Mouse (Mus musculus): Measurements from ENCODE around the gene Tspan18.

Gene Tspan18

GRCm38 (mm10) chr2:93339373-93340106, 5.2 kb upstream of the Tspan18 start:
- no peak for DNase-seq

GRCm38 (mm10) chr2:93335996-93336395, 1.7 kb upstream of the Tspan18 start:
- DNase-seq: no peak

GRCm38 (mm10) chr2:93333241-93333816, 976 bp downstream of the Tspan18 start:
- peak; percentile 87 for DNase-seq

GRCm38 (mm10) chr2:93332277-93332676, 2.0 kb downstream of the Tspan18 start:
- DNase-seq: peak; percentile 32

GRCm38 (mm10) chr2:93331121-93331520, 3.2 kb downstream of the Tspan18 start:
- DNase-seq: no peak

GRCm38 (mm10) chr2:93329120-93329519, 5.2 kb downstream of the Tspan18 start:
- peak; percentile 72 for DNase-seq

GRCm38 (mm10) chr2:93327915-93328555, 6.3 kb downstream of the Tspan18 start:
- no peak for DNase-seq

GRCm38 (mm10) chr2:93324681-93325080, 9.6 kb downstream of the Tspan18 start:
- DNase-seq: no peak

GRCm38 (mm10) chr2:93321946-93322345, 12.4 kb downstream of the Tspan18 start:
- no peak for DNase-seq

GRCm38 (mm10) chr2:93320267-93320666, 14.0 kb downstream of the Tspan18 start:
- DNase-seq: no peak

GRCm38 (mm10) chr2:93319598-93319997, 14.7 kb downstream of the Tspan18 start:
- no peak for DNase-seq

- DNase-seq: no peak
These were observed 15.4 kb downstream of the Tspan18 start for GRCm38 (mm10) chr2:93318781-93319349.

GRCm38 (mm10) chr2:93313768-93314632, 20.3 kb downstream of the Tspan18 start:
- peak; percentile 46 for DNase-seq

GRCm38 (mm10) chr2:93312458-93312857, 21.8 kb downstream of the Tspan18 start:
- no peak for DNase-seq

- no peak for DNase-seq
These were observed 24.4 kb downstream of the Tspan18 start for GRCm38 (mm10) chr2:93309724-93310413.

- DNase-seq: no peak
These were observed 27.4 kb downstream of the Tspan18 start for GRCm38 (mm10) chr2:93306898-93307297.

GRCm38 (mm10) chr2:93304273-93304634, 30.1 kb downstream of the Tspan18 start:
- DNase-seq: no peak

GRCm38 (mm10) chr2:93303585-93304272, 30.6 kb downstream of the Tspan18 start:
- DNase-seq: no peak

GRCm38 (mm10) chr2:93303260-93303584, 31.1 kb downstream of the Tspan18 start:
- DNase-seq: no peak

- peak; percentile 24 for DNase-seq
These were observed 36.6 kb downstream of the Tspan18 start for GRCm38 (mm10) chr2:93297656-93298055.

- DNase-seq: no peak
These were observed 42.9 kb downstream of the Tspan18 start for GRCm38 (mm10) chr2:93291186-93291926.
